Comparison of ENCODE assay signal across 9 mouse cellular contexts in the genomic region with DNA sequence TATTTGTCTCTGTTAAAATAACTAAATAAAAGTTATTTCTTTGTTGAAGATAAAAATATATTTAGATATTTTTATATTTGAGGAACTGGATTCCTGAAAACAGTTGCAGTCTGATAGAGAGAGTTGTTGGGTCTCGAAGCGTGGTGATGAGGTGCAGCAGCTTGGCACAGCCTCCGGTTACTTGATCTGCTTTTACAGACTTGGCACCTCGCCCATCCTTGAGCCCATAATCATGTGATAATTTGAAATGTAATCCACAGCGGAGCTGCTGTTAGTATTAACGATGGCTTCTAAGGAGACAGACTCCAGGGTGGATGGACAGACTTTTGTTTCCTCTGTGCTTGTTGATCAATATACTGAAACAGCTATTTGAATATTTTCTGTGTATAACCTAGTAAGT. TPM values are rescaled to one million over a fixed set of nuclear protein-coding genes. Genes with fewer than 3 reads are reported as not detected.
DNase-seq lines count a peak whose midpoint lies in the region; ATAC-seq lines count a peak whose summit lies in the region.
"Had no signal": no experiment of that assay in that cellular context is flagged by ENCODE, and none has a peak within 500 bp of the region (broad histone marks: within the 10 kb centered on the region; RNA-seq: fewer than 3 reads in every experiment).

No protein-coding gene starts in this region.

- H3K36me3 ChIP-seq in midbrain, embryonic 11.5 days (ENCODE audit: control insufficient read depth, insufficient read depth, low read length), result no peaks in the 10 kb centered on the region
- no peaks in the 10 kb centered on the region for H3K36me3 ChIP-seq in midbrain, embryonic 10.5 days
- no peaks in the 10 kb centered on the region for H3K36me3 ChIP-seq in hindbrain, embryonic 13.5 days
- H3K36me3 ChIP-seq: limb, embryonic 12.5 days had no signal

- H3K4me1 ChIP-seq in midbrain, embryonic 11.5 days (ENCODE audit: control insufficient read depth, insufficient read depth, low read length), result peaks cover 22% of the 10 kb centered on the region
- peaks cover 79% of the 10 kb centered on the region for H3K4me1 ChIP-seq in midbrain, embryonic 10.5 days
- peaks cover 48% of the 10 kb centered on the region for H3K4me1 ChIP-seq in hindbrain, embryonic 13.5 days (replicated peaks)

- H3K9me3 ChIP-seq in midbrain, embryonic 11.5 days (ENCODE audit: control insufficient read depth, low read length), result no peaks in the 10 kb centered on the region
- no peaks in the 10 kb centered on the region for H3K9me3 ChIP-seq in midbrain, embryonic 10.5 days (replicated peaks)
- H3K9me3 ChIP-seq in hindbrain, embryonic 13.5 days, result no peaks in the 10 kb centered on the region
- H3K9me3 ChIP-seq: limb, embryonic 12.5 days had no signal

- H3K27me3 ChIP-seq in midbrain, embryonic 11.5 days (ENCODE audit: control insufficient read depth, insufficient read depth, low read length), result no peaks in the 10 kb centered on the region
- H3K27me3 ChIP-seq in midbrain, embryonic 10.5 days (ENCODE audit: low read depth, poor library complexity, severe bottlenecking), result no peaks in the 10 kb centered on the region
- no peaks in the 10 kb centered on the region for H3K27me3 ChIP-seq in hindbrain, embryonic 13.5 days
- H3K27me3 ChIP-seq: limb, embryonic 12.5 days had no signal

- intact Hi-C loops in left cerebral cortex, postnatal 25 days (cut with DNase I), result no loop called here

- H3K4me3 ChIP-seq in midbrain, embryonic 11.5 days (ENCODE audit: low read depth, low read length), result no peak overlapping the region
- no peak overlapping the region for H3K4me3 ChIP-seq in midbrain, embryonic 10.5 days
- H3K4me3 ChIP-seq in hindbrain, embryonic 13.5 days, result no peak overlapping the region
- H3K4me3 ChIP-seq: limb, embryonic 12.5 days had no signal

- no peak for ATAC-seq in midbrain, embryonic 11.5 days (ENCODE audit: low FRiP score)
- ATAC-seq in hindbrain, embryonic 13.5 days (ENCODE audit: low FRiP score), result peak; percentile 71; the same call in 1 of the 2 replicates
- no peak for ATAC-seq in erythroblast, adult 5-6 weeks (replicated peaks; ENCODE audit: low FRiP score, poor library complexity, severe bottlenecking)

- whole genome bisulfite sequencing in midbrain, embryonic 11.5 days, result 63% methylated on average over 6 of the region's 6 CpGs
- WGBS in midbrain, embryonic 10.5 days, result 75% methylated on average over 6 of the region's 6 CpGs
- 35% methylated on average over 6 of the region's 6 CpGs for WGBS in hindbrain, embryonic 13.5 days

- DNase-seq in midbrain, embryonic 11.5 days (ENCODE audit: low spot score, missing footprints), result peak; percentile 78
- no peak for DNase-seq in midbrain, embryonic 10.5 days (ENCODE audit: low spot score)
- peak; percentile 13 to 56 for DNase-seq in adrenal gland, postnatal 4 days (ENCODE audit: low spot score in 2 of 2)
- peak; percentile 31 for DNase-seq in forelimb bud, embryonic 11.5 days (ENCODE audit: low read depth, low spot score)
- peak; percentile 34 to 41 for DNase-seq in left cerebral cortex, postnatal 25 days (ENCODE audit: low spot score in 2 of 2)
- peak; percentile 93 for DNase-seq in retina, postnatal 1 day

- no peak overlapping the region for H3K27ac ChIP-seq in midbrain, embryonic 11.5 days (ENCODE audit: low read depth, low read length)
- H3K27ac ChIP-seq in midbrain, embryonic 10.5 days (replicated peaks), result no peak overlapping the region
- H3K27ac ChIP-seq in hindbrain, embryonic 13.5 days, result no peak overlapping the region
- H3K27ac ChIP-seq: limb, embryonic 12.5 days had no signal

- no peak overlapping the region for H3K9ac ChIP-seq in midbrain, embryonic 11.5 days (ENCODE audit: low read length)
- H3K9ac ChIP-seq in hindbrain, embryonic 13.5 days, result no peak overlapping the region
- H3K9ac ChIP-seq: limb, embryonic 12.5 days had no signal

- no peak overlapping the region for H3K4me2 ChIP-seq in midbrain, embryonic 11.5 days
- H3K4me2 ChIP-seq in hindbrain, embryonic 13.5 days, result no peak overlapping the region
- H3K4me2 ChIP-seq: limb, embryonic 12.5 days had no signal

RNA-seq across cellular contexts. Expression of gene Pten, which starts 35.3 kb away (rescaled TPM):
- 9.1 and 9.4 TPM in 2 replicates for polyA plus RNA-seq in midbrain, embryonic 11.5 days (2014; fragmentation: Nextera tagmentation; extraction: Ambion mirVana)
- polyA plus RNA-seq in midbrain, embryonic 10.5 days (2016; fragmentation: Nextera tagmentation; extraction: Ambion mirVana), result 6.8 and 7.6 TPM in 2 replicates
- total RNA-seq in adrenal gland, postnatal 4 days (2021), result 10 to 100 TPM; 65.8 to 67.6 TPM
- 11.1 and 12.4 TPM in 2 replicates for polyA plus RNA-seq in hindbrain, embryonic 13.5 days (2015; fragmentation: Nextera tagmentation; extraction: Ambion mirVana)
- 100 to 1,000 TPM; 146 to 150 TPM for total RNA-seq in left cerebral cortex, postnatal 25 days (2021)
- 24.7 and 26.5 TPM in 2 replicates for total RNA-seq in erythroblast, adult 5-6 weeks (2015; ENCODE audit: low replicate concordance)
- total RNA-seq in erythroblast, adult 5-6 weeks (2017; ENCODE audit: low replicate concordance), result 21.7 and 29.8 TPM in 2 replicates

RNA-seq across cellular contexts. Expression of gene Atad1, which starts 53.0 kb away (rescaled TPM):
- 110 and 114 TPM in 2 replicates for polyA plus RNA-seq in midbrain, embryonic 11.5 days (2014; fragmentation: Nextera tagmentation; extraction: Ambion mirVana)
- polyA plus RNA-seq in midbrain, embryonic 10.5 days (2016; fragmentation: Nextera tagmentation; extraction: Ambion mirVana), result 78.0 and 84.4 TPM in 2 replicates
- 10 to 100 TPM; 70.7 to 72.4 TPM for total RNA-seq in adrenal gland, postnatal 4 days (2021)
- 125 TPM in 2 replicates for polyA plus RNA-seq in hindbrain, embryonic 13.5 days (2015; fragmentation: Nextera tagmentation; extraction: Ambion mirVana)
- 100 to 1,000 TPM; 104 to 105 TPM for total RNA-seq in left cerebral cortex, postnatal 25 days (2021)
- total RNA-seq in erythroblast, adult 5-6 weeks (2015; ENCODE audit: low replicate concordance), result 16.3 and 25.7 TPM in 2 replicates
- 11.6 and 19.2 TPM in 2 replicates for total RNA-seq in erythroblast, adult 5-6 weeks (2017; ENCODE audit: low replicate concordance)
